Mouse (Mus musculus): Measurements from ENCODE around the gene Vipr2. TPM values are rescaled to one million over a fixed set of nuclear protein-coding genes. Genes with fewer than 3 reads are reported as not detected.

Gene Vipr2
- total RNA-seq (2023), result not detected

DNA sequence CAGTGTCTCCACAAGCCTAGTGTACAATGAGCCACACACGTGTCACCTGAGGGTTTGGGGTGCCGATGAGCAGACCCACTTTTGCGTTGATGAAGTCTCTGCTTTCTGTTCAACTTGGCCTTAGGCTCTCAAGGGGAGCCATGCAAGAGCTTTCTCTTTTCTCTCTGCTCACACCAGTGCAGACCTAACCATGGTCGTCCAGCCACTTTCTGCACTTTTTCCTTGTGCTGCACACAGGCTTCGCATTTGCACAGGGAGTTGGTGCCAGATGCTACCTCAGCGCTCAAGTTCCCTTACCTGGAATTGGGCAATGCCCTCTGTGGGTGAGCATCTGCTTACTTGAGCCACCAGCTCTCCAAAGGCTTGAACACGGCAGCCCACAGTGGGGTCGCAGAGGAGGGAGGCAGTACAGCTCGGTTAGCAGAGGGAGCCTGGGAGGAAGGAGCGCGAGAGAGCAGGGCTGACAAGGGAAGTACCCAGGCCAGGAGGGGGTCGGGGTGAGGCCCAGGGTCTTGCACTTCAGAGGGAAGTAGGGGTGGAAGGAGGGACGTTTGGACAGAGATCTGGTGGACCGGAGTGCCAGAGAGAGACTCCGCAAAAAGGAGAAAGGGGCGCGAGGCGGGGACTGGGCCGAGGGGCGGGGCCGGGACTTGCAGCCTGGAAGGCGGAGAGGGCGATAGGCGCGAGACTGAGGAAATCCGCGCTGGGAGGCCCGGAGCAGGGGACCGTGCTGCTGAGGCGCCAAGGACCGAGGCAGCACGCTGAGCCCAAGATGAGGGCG, at the start of gene Vipr2:
TSS of gene Vipr2 (plus strand) at position 653 of the 781 bp plus-strand sequence.

DNA sequence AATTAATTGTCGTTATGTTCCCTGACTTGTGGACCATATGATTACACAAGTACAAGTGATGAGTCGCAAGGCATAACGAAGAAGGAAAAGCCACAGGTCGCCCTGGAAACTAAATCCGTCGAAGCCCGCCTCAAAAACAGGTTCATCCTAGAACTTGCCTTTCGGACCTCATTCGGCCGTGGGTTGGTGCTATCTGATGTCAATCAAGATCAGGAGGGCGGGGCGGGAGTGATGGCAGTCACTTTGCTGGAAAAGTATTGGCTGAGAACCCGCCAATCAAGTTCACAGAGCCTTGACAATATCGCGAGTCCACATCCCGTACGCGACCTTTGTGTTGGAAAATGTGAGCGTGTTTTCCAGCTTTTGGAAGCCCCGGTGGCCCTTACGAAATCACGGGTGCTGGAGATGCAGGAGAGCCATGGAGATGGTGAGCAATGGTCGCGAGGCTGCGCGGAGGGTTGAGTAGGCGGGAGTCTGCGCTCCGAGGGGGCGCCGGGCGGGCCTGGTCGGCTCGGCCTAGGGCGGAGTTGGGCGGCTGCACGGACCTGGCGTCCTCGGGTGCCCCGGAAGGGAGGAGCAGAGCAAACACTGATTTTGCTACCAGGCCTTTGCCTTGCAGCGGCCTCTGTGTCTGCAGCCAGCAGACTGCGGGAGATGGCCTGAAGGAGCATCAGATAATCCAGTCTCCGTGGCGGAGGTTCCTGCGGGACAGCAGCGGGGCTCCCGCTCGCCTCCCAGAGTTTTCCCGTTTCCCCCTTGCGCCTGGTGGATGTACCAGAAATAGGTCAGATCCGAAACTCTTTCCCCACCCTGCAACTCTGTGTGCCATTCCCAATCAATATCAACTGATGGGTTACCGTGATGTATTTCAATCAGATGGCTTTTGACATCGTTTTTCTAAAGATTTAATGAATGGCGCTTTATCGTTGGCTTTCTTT, 29.8 kb upstream of the Vipr2 start, which contains the start of gene Zfp386:
TSS of gene Zfp386 (plus strand) at position 285 of the 938 bp plus-strand sequence.

Other genes with a start within 250 kb of the Vipr2 start
- 56.0 TPM for gene Zfp386, start 30.0 kb upstream of the Vipr2 start, total RNA-seq (2023)
- 0.67 TPM for gene Wdr60, start 185.3 kb downstream of the Vipr2 start, total RNA-seq (2023)
- not detected for gene Gm11027, start 197.7 kb downstream of the Vipr2 start, total RNA-seq (2023)
- gene Esyt2, start 203.5 kb downstream of the Vipr2 start, total RNA-seq (2023), result 280 TPM

All from CD4-positive naive resting alpha-beta T cell, adult 76 days (primary cell).